Mouse (Mus musculus) forelimb bud, embryonic 11.5 days (tissue): ENCODE data around the gene Rpl10.

ENCODE experiments used
- DNase-seq: peaks from one replicate; pipeline ENCODE4 v3.0.0-alpha.2; 2012; ENCODE audit warnings: low read depth, low spot score

The Rpl10 gene

DNA sequence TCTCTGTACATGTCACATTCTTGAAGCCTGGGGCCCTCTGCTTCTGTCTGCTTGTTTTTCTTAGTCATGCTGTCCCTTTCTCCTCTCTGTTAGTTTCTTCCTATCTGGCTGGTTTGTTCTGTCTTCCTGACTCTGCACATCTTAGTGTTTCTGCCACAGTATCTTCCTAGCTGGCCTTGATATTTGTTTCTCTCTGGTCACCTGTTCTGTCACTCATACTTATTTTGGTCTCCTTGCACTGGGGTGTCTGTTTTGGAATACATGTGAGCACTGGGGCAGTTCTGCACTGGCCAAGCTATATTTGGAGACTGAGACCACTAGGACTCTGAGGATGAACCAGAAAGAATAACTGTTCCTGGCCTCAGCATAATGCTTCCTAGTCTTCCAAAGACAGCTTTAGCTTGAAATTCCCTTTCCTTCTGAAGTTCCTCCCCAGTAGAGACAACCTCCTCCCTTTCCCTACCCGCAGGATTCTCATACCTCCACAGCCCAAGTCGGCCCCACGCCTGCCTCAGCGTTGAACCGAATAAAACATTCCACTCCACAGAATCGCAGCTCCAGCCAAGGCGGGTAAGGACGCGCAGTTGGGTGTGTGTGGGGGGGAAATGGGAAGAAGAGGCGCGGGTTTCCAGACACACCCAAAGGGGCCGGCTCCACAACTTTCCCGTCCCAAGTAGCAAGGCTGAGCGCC lies 10.6 kb downstream of the Rpl10 start:
- DNase-seq, result no peak

GRCm38 (mm10) chrX:74281732-74282394 lies 11.3 kb downstream of the Rpl10 start, which contains the start of the genes Taz and Dnase1l1:
TSS of gene Taz (plus strand) at chrX:74281912.
TSS of gene Dnase1l1 (minus strand) at chrX:74282337.
- DNase-seq, result peak; percentile 58

DNA sequence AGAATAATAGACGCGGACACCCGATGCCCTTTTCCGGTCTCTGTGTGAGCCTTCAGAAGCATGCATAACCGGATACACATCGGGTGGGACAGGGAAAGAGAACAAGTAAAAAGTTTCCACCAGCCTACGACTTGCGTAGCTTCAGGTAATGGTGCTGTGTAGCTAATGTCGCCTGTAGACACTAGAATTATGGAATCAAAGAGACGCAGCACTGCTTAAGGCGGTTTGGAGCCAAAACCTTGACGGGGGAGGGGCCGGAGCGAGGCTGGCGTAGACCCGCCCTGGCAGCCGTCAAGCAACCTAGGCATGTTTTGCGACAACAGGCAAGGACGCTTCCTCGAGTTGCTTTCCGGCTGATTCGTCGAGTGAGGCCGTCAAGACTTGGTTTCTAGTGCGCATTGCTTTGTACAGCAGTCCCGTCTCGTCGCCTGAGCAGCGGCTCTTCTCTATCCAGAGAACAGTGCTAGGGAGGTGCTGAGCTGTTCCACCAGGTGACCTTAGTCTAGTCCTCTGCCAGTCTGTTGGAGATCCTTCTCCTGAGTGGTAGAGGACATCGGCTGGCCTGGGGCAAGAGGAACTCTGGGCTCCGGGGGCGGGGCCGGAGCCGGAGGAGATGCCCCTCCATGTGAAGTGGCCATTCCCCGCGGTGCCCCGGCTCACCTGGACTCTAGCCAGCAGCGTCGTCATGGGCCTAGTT lies 11.9 kb downstream of the Rpl10 start:
- DNase-seq, result peak; percentile 78

DNA sequence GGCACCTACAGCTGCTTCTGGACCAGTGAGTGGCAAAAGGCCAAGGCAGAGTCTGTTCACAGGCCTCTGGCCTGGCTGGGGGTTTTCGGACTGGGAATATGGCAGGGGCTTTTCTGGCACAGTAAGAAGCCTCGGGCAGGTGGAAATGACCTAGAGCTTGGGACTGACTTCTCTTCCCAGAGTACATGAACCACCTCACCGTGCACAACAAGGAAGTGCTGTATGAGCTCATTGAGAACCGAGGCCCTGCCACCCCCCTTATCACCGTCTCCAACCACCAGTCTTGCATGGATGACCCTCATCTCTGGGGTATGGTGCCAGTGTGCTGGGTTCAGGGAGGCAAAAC lies 12.5 kb downstream of the Rpl10 start:
- DNase-seq, result no peak

DNA sequence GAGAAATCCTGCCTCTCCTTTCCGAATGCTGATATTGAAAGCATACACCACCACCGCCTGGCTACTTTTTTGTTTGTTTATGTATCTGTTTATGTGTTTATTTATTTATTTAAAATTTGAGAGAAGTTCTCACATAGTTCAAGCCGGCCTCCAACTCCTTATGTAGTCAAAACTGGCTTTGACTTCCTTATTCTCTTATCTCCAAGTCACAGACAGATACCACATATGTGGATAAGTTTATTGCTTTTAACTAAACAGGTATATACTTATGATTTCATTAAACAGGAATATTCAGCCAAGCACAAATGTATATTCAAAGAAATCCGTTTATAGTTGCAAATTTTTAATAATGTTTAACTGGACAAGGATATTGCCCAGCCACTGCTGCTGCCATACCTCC lies 22.8 kb downstream of the Rpl10 start:
- DNase-seq, result no peak

GRCm38 (mm10) chrX:74296538-74297448 lies 26.2 kb downstream of the Rpl10 start, which contains the start of gene Atp6ap1:
TSS of gene Atp6ap1 (plus strand) at chrX:74297097.
- peak; percentile 91 for DNase-seq

DNA sequence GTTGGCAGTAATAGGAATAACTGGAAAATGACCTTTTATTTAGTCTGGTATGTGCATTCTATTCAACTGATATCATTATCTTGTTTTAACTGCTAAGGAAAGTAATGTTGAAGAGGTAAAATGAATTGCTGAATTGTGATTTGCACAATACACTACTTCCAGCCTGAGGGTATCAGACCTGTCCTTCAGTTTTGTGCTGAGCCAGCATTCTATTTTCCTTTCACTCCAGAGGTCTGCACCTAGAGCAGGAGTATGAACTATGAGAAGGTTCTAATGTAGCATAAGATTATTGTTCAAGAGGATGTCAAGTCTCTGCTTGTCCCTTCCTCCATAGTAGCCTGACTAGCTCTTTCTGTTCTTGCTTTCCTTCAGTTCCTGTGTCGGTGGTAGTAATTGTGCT lies 27.7 kb downstream of the Rpl10 start:
- DNase-seq, result no peak

GRCm38 (mm10) chrX:74299721-74300120 lies 29.1 kb downstream of the Rpl10 start:
- DNase-seq, result no peak

DNA sequence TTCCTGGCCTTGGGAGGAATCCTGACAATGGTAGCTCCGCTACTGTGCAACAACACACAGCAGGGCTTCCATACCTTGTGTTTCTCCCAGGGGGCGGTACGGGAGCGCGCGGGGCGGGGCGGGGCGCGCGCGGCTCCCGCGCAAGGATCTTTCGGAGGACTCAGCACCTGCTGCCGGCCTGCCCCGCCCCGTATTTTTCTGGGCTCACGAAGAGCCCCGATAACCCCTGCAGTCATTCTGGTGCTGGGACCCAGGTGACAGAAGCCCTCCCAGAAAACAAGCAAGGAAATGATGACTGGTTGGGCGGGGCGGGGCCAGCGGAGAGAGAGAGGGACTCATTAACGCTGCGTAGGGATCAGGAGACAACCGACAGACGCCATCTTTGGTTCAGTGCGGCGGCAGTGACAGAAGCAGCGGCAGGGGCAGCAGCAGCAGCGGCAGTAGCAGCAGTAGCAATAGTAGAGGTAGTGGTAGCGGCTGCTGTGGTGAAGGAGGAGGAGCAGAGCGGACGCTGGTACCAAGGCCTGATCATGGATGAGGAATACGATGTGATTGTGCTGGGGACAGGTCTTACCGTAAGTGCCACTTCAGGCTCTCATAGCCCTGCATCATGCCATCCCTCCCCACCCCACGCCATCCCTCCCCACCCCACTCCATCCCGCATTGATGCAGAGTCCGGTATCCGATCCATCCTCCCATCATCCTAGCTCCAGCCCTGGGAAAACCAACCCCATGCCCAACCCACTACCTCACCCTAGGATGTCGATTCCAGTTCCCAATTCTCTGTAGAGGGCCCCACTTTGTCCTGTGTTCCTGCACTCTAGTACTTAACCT lies 34.5 kb downstream of the Rpl10 start, which contains the start of gene Gdi1:
Gdi1 (plus strand) TSS at position 132 of the 834 bp plus-strand sequence.
- DNase-seq, result peak; percentile 72

GRCm38 (mm10) chrX:74312540-74313464 lies 42.2 kb downstream of the Rpl10 start, which contains the start of gene Fam50a:
TSS of gene Fam50a (plus strand) at chrX:74313033.
- DNase-seq, result peak; percentile 75
